Mouse (Mus musculus): ENCODE measurements at regions not wholly inside any gene's neighbourhood (a gene's known extent, or its start where the extent isn't known, plus 50 kb on each side); places are given as distances from the start of the nearest gene placed in this dataset.

DNA sequence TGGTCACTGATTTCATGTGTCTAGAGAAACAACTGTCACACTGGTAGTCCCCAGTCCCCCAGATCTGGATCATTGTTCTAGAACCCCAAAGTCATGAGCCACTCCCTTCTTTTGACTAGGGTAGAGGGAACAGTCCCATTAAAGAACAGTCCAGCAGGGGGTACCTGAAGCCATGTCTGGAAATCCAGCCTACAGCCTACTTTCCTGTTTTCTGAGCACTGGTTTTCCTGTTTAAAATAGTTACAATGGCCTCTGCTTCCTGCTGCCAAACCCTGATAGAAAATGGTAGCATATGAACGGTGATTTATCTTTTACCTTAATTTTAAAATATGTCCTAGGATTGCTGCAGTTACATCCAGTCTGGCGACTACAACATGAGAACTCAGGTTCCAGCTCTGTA, 364.5 kb downstream of the Foxo1 start:
- TF ChIP-seq CTCF (IDR thresholded peaks at IDR 0.05; ENCODE audit: low read depth, low read length) (no peak), POLR2A (IDR thresholded peaks at IDR 0.05; ENCODE audit: extremely low read depth, insufficient read depth, low read length) (no peak)
